Mouse (Mus musculus): ENCODE results near the gene Phf24. TPM values are rescaled to one million over a fixed set of nuclear protein-coding genes. Genes with fewer than 3 reads are reported as not detected.
A peak's percentile ranks its signal among the peaks of the same experiment; 100 is the strongest.

Phf24 gene
- 0.13 and 0.40 TPM in 2 replicates for polyA plus RNA-seq (2015; fragmentation: Nextera tagmentation; extraction: Ambion mirVana)

DNA sequence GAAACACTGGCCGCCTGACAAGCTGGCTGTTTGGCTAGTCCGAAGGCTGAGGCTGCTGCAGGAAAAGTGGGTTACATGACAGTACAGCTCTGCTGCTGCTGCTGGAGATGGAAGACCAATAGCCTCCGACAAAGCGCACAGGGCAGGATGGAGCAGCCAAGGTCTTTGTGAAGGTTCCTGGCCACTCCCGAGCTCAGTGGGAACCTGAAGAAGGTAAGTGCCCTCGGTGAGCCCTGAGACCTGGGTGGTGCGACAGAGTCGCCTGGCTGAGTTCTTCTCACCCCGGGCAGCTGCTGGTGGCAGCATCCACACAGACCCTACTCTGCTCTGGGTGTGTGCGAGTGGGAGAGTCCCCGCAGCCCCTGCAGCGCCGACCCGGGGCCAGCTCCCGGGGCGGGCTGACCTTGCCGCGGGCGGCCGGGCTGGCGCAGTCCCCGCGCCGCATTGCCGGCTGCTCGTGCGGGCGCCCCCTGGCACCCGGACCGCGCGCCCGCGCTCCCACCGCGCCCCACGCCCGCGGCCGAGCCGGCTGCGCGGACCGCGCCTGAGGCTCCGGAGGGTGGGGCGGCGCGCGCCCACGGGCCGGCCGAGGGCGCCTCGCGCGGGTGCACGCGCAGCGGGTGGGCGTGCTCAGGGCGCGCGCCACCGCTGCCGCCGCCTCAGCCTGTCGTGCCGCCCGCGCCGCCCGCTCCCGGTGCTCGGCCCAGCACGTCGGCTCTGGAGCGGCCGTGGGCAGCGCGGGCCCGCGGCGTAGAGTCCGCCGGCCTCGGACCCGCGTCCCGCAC, at the start of gene Phf24:
Phf24 (plus strand) TSS at position 44 of the 785 bp plus-strand sequence.
- Histone ChIP-seq H3K27me3 (peaks cover 95% of the 10 kb centered on the region), H3K9me3 (replicated peaks) (no peaks in the 10 kb centered on the region), H3K4me1 (replicated peaks) (peaks cover 9% of the 10 kb centered on the region), H3K9ac (peak within 1 kb of the TSS; percentile 43; the same call in 1 of the 2 replicates), H3K4me2 (peak within 1 kb of the TSS; percentile 73), H3K4me3 (replicated peaks) (peak within 1 kb of the TSS; percentile 57), H3K36me3 (no peaks in the 10 kb centered on the region), H3K27ac (no peak within 1 kb of the TSS)
- no peak for ATAC-seq (ENCODE audit: low read depth)
- no peak for DNase-seq
- WGBS (ENCODE audit: insufficient replicate concordance): under 1% methylated on average over 71 of the region's 90 CpGs

DNA sequence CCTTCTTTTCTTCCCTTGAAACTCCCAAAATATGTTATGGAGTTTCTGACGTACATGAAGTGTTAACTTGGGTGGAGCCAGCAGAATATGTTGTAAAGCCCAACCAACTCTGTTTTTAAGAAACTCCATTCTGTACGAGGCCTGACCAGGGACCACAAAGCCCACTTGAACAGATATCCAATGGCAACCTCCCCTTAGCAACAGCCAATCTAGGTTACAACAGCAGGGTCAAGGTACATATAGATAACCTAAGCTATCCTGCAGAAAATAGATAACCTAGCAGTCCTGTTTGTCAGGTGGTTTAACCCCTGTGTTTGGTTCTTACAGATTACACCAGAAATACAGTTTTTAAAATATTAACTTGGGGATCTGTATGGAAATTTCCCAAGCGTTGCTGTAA, 49.1 kb upstream of the Phf24 start:
- Histone ChIP-seq H3K27ac (peak overlapping the region; percentile 90), H3K4me1 (replicated peaks) (peaks cover 83% of the 10 kb centered on the region), H3K4me2 (peak overlapping the region; percentile 46), H3K27me3 (no peaks in the 10 kb centered on the region; the same call in 1 of the 2 replicates), H3K36me3 (no peaks in the 10 kb centered on the region), H3K9ac (peak overlapping the region; percentile 54), H3K9me3 (replicated peaks) (no peaks in the 10 kb centered on the region), H3K4me3 (replicated peaks) (no peak overlapping the region)
- ATAC-seq (ENCODE audit: low read depth) (peak; percentile 91), DNase-seq (peak; percentile 67)
- WGBS (ENCODE audit: insufficient replicate concordance): 15% methylated on average over 3 of the region's 3 CpGs

DNA sequence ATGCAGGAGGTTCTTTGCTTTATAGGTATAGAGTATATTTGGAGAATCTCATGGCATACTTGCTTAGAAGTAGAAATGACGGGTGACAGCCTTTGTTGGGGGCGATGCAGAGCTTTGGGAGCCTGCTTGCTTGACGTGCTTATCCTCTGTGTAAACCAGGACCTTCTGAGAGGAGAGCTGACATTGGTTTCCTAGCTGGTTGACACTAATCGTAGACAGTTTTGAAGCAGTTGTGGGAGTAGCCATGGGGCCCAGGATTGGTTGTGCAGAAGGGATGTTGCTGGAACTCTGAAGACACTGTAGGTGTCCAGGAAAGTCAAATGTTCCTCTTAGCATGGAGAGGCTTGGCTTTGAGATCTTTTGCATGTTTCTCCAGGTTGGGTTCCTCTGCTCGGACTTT, 48.3 kb upstream of the Phf24 start:
- peak overlapping the region; percentile 90 for H3K27ac ChIP-seq
- peaks cover 82% of the 10 kb centered on the region for H3K4me1 ChIP-seq (replicated peaks)

DNA sequence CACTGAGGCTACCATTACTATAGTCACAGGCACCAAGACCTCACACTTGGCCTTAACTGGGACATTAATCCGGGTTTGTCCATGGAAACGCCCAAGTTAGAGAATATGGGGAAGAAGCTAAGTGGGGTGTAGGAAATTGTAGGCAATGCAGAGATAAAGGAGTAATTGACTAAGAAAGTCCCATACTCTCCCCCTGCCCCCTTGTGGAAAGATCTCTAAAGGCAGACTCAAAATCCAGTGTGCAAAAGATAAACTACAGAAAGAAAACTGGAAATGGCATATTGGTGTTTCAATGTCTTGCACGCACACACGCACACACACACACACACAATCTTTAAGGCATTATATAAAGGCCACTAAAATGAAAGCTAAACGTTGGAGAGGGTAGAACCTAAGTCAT, 45.7 kb upstream of the Phf24 start:
- Histone ChIP-seq H3K27me3 (peaks cover 3% of the 10 kb centered on the region), H3K27ac (peak overlapping the region; percentile 90; the same call in 1 of the 2 replicates), H3K36me3 (no peaks in the 10 kb centered on the region), H3K9ac (0 out of 2 replicates have a peak overlapping the region, but pooled peaks have one; percentile 24), H3K4me1 (replicated peaks) (peaks cover 66% of the 10 kb centered on the region), H3K4me2 (no peak overlapping the region), H3K4me3 (replicated peaks) (no peak overlapping the region), H3K9me3 (replicated peaks) (no peaks in the 10 kb centered on the region)
- WGBS (ENCODE audit: insufficient replicate concordance): 60% methylated on average over 5 of the region's 5 CpGs
- no peak for DNase-seq
- ATAC-seq (ENCODE audit: low read depth): no peak

More for the DNA sequence above, 48.3 kb upstream of the Phf24 start:
- Histone ChIP-seq H3K9ac (peak overlapping the region; percentile 54), H3K4me2 (peak overlapping the region; percentile 46; the same call in 1 of the 2 replicates), H3K36me3 (no peaks in the 10 kb centered on the region), H3K4me3 (replicated peaks) (no peak overlapping the region), H3K9me3 (replicated peaks) (no peaks in the 10 kb centered on the region), H3K27me3 (no peaks in the 10 kb centered on the region; the same call in 1 of the 2 replicates)
- no peak for DNase-seq
- ATAC-seq (ENCODE audit: low read depth): no peak
- WGBS (ENCODE audit: insufficient replicate concordance): 76% methylated on average over 5 of the region's 5 CpGs

DNA sequence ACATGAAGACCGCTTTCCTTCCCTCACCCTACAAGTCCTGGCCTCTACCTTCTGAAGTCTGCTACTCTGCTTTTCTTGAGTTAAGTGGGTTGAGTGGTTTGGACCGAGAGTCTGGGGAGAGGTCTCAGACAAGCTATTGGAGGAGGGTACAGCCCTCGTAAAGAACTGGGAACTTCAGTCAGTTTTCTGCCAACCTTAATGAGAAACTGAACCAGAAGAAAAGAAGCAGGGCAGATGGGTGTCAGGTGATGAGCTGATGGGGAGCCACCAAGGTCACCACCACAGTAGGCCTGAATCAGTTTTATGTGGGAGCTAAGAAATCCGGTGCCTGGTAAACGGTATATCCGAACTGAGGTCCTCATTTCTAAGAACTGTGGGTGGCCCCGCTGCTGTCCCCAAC, 44.3 kb upstream of the Phf24 start:
- ATAC-seq (ENCODE audit: low read depth): no peak
- H3K36me3 ChIP-seq: no peaks in the 10 kb centered on the region
- no peak overlapping the region for H3K4me2 ChIP-seq
- DNase-seq: no peak
- peaks cover 3% of the 10 kb centered on the region for H3K27me3 ChIP-seq
- no peak overlapping the region for H3K9ac ChIP-seq
- 86% methylated on average over 7 of the region's 7 CpGs for WGBS (ENCODE audit: insufficient replicate concordance)
- H3K27ac ChIP-seq: no peak overlapping the region; the same call in 1 of the 2 replicates
- H3K4me1 ChIP-seq (replicated peaks): peaks cover 59% of the 10 kb centered on the region
- no peaks in the 10 kb centered on the region for H3K9me3 ChIP-seq (replicated peaks)
- no peak overlapping the region for H3K4me3 ChIP-seq (replicated peaks)

DNA sequence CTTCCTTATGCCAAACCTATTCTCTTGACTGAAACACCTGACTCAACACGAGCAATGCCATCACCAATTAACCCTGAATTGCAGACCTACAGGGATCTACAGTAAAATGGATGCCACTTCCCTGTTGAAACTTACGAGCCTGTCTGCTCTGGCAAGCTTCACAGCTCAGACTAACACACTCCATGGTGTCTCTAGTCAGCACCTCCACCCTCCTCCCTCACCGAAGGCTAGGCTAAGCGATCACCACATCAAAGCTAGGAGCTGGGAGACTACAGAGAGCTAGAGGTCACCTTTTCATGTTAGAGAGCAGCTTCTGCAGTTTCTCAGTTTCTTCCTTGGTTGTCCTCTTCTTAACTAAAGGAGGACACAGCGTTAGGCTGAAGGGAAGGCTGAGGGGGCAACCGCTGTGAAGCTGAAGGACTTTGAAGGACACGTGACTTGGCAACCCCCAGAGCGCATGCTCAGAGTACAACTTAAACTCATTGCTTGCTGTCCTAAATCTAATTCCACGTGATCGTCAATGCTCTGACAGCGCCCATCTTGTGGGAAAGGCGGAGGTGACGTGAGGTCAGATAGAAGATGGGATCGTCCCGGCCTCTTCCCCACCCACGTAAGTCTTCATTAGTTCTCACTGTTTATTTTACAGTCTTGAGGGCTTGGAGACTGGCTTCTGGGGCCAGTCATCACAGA, 43.6 kb upstream of the Phf24 start:
- Histone ChIP-seq H3K27ac (0 out of 2 replicates have a peak overlapping the region, but pooled peaks have one; percentile 6), H3K9ac (peak overlapping the region; percentile 16; the same call in 1 of the 2 replicates), H3K9me3 (replicated peaks) (no peaks in the 10 kb centered on the region), H3K4me2 (no peak overlapping the region), H3K27me3 (peaks cover 3% of the 10 kb centered on the region), H3K36me3 (no peaks in the 10 kb centered on the region), H3K4me3 (replicated peaks) (no peak overlapping the region), H3K4me1 (replicated peaks) (peaks cover 59% of the 10 kb centered on the region)
- DNase-seq: no peak
- WGBS (ENCODE audit: insufficient replicate concordance): 75% methylated on average over 16 of the region's 16 CpGs
- no peak for ATAC-seq (ENCODE audit: low read depth)

DNA sequence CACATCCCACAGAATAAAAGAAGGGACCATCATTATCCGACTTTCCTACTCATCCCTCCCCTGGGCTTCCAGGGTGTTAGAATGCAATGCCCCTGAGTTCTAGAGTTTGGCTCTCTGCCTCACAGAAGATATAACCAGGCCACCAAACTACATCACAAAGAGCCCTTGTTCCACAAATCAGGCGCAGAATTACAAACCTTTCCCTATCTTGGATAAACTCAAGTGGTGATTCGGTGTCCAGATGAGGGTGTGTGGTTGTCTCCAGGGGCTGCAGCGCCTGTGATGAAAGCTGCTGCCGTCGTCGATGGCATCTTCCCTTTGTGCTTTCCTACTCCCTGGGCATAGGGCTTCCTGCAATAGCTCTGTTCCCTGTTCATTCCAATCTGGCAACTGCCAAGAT, 42.3 kb upstream of the Phf24 start, which contains the start of gene Fam205c:
Fam205c (minus strand) TSS at position 101 of the 400 bp plus-strand sequence.
- WGBS (ENCODE audit: insufficient replicate concordance): 79% methylated on average over 7 of the region's 7 CpGs
- 0 out of 2 replicates have a peak within 1 kb of the TSS, but pooled peaks have one; percentile 6 for H3K27ac ChIP-seq
- DNase-seq: no peak
- no peak within 1 kb of the TSS for H3K4me2 ChIP-seq
- H3K27me3 ChIP-seq: peaks cover 3% of the 10 kb centered on the region
- H3K9me3 ChIP-seq (replicated peaks): no peaks in the 10 kb centered on the region
- H3K36me3 ChIP-seq: no peaks in the 10 kb centered on the region
- H3K9ac ChIP-seq: no peak within 1 kb of the TSS
- H3K4me1 ChIP-seq (replicated peaks): peaks cover 55% of the 10 kb centered on the region
- H3K4me3 ChIP-seq (replicated peaks): no peak within 1 kb of the TSS
- no peak for ATAC-seq (ENCODE audit: low read depth)

DNA sequence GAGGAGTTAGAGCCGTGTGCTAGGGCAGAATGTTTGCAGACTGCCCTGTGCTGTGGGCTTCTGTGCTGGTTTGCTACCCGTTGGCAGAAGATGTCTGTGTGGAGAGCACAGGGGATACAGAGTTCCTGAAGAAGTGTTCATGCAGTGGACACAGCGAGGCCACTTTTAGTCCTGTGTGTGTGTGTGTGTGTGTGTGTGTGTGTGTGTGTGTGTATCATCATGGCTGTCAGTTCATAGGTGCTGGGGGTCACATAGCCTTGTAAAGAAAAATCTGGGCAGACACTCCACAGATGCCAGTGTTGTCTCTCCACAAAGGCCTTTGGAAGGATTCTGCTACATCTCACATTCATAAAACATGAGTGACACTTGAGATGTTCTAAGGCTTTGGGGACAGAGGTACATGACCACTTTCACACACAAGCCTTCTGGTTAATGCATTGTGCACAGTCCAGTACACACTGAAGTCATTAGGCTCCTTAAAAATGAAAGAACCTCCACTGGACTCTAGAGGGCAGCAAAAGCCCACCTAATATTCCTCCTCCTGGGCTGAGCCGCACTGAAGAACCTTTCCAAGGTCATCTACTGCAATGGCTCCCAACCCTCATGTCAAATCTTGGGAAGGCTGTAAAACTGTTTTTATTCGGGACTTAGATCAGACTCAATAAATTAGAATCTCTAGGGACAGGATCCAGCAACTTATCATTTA, 39.7 kb upstream of the Phf24 start:
- H3K4me1 ChIP-seq (replicated peaks): peaks cover 54% of the 10 kb centered on the region
- H3K27me3 ChIP-seq: peaks cover 3% of the 10 kb centered on the region
- no peaks in the 10 kb centered on the region for H3K36me3 ChIP-seq
- H3K4me3 ChIP-seq (replicated peaks): no peak overlapping the region
- ATAC-seq (ENCODE audit: low read depth) (peak; percentile 45), DNase-seq (peak; percentile 65)
- WGBS (ENCODE audit: insufficient replicate concordance): 26% methylated on average over 5 of the region's 5 CpGs
- no peak overlapping the region for H3K9ac ChIP-seq
- H3K27ac ChIP-seq: peak overlapping the region; percentile 79; the same call in 1 of the 2 replicates
- H3K9me3 ChIP-seq (replicated peaks): no peaks in the 10 kb centered on the region
- H3K4me2 ChIP-seq: no peak overlapping the region

DNA sequence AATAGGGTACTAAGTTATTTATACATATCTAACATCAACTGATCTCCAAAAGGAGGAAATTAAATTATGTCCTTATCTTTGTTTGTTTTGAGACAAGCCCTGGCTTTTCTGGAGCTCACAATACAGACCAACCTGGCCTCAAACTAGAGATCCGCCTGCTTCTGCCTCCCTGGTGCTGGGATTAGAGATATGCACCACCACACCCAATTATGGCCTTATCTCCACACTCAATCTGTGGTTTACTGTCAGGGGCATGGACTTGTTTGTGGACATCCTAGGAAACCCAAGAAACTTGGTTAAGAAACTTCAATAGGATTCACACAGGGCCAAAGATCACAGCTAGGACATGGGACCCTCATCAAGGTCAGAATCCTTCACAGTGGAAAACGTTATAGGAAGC, 38.8 kb upstream of the Phf24 start:
- Histone ChIP-seq H3K4me3 (replicated peaks) (no peak overlapping the region), H3K27me3 (peaks cover 3% of the 10 kb centered on the region; the same call in 1 of the 2 replicates), H3K9ac (no peak overlapping the region), H3K36me3 (peaks cover 6% of the 10 kb centered on the region; the same call in 1 of the 2 replicates), H3K4me2 (no peak overlapping the region), H3K4me1 (replicated peaks) (peaks cover 60% of the 10 kb centered on the region), H3K9me3 (replicated peaks) (no peaks in the 10 kb centered on the region), H3K27ac (peak overlapping the region; percentile 79)
- peak; percentile 30 for ATAC-seq (ENCODE audit: low read depth)
- 47% methylated on average over 2 of the region's 2 CpGs for WGBS (ENCODE audit: insufficient replicate concordance)
- DNase-seq: peak; percentile 47

DNA sequence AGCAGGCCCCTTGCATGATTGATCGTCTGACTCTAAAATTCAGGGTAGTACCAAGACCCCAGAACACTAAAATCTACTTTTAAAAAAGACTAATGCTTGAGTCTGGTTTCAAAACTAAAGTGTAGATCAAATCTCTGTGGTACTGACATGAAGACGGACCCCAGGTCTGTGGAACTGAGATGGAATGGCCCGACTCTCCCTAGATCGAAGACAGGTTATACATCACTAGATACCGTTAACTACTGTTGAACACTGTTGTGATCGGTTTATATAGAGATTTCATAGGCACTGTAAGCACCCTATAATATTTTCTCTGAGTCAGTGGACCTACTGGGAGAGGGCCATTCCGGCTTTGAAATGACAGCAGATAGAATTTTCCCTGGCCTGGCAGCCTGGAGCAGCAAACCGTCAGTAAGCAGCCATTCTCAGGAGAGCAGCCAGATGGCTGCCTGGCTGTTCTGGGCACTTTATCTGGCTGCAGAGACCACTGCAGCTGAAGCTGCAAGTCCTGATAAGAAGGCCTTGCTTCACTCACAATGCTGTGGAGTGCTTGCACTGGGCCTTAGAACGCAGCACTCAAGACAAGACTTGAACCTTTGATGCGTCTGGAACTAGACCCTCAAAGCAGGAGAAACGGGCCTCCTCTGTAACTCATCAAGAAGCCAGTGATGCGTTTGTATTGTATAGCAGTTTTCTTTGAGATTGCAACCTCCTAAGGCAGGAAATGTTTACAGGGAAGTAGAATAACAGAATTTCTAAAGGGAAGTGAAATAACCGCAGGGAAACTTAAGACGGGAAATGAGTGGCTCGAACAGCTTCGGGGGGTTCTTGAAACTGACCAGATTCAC, 36.4 kb upstream of the Phf24 start:
- Histone ChIP-seq H3K4me1 (replicated peaks) (peaks cover 58% of the 10 kb centered on the region), H3K27me3 (no peaks in the 10 kb centered on the region), H3K27ac (peak overlapping the region; percentile 94), H3K9me3 (replicated peaks) (no peaks in the 10 kb centered on the region), H3K36me3 (peaks cover 6% of the 10 kb centered on the region; the same call in 1 of the 2 replicates), H3K4me3 (replicated peaks) (peak overlapping the region; percentile 61), H3K4me2 (peak overlapping the region; percentile 64), H3K9ac (peak overlapping the region; percentile 80)
- DNase-seq: peak; percentile 83
- WGBS (ENCODE audit: insufficient replicate concordance): 27% methylated on average over 16 of the region's 16 CpGs
- peak; percentile 99 for ATAC-seq (ENCODE audit: low read depth)
